Mouse (Mus musculus): ENCODE results near the gene Wdr24. TPM values are rescaled to one million over a fixed set of nuclear protein-coding genes. Genes with fewer than 3 reads are reported as not detected.

Gene Wdr24
- polyA plus RNA-seq, 1 experiment from 2014 or later = 25.4 TPM

GRCm38 (mm10) chr17:25834595-25835222 is 11.3 kb downstream of the Wdr24 start:
- Histone ChIP-seq H3K36me3 (peaks cover 21% of the 10 kb centered on the region), H3K9ac (peak overlapping the region; percentile 85), H3K9me3 (no peaks in the 10 kb centered on the region), H3K27me3 (replicated peaks) (no peaks in the 10 kb centered on the region), H3K4me1 (replicated peaks) (peaks cover 70% of the 10 kb centered on the region), H3K27ac (no peak overlapping the region; the same call in 1 of the 2 replicates), H3K4me2 (replicated peaks) (peak overlapping the region; percentile 91), H3K4me3 (replicated peaks) (peak overlapping the region; percentile 83)
- ATAC-seq = no peak
- WGBS = 77% methylated on average over 12 of the region's 12 CpGs

- WGBS = 93% methylated on average over 7 of the region's 7 CpGs
- Histone ChIP-seq H3K27ac (no peak overlapping the region), H3K4me1 (replicated peaks) (peaks cover 65% of the 10 kb centered on the region), H3K4me2 (replicated peaks) (peak overlapping the region; percentile 91), H3K4me3 (replicated peaks) (peak overlapping the region; percentile 83; the same call in 1 of the 2 replicates), H3K9ac (peak overlapping the region; percentile 85; the same call in 1 of the 2 replicates), H3K36me3 (peaks cover 21% of the 10 kb centered on the region), H3K9me3 (no peaks in the 10 kb centered on the region), H3K27me3 (replicated peaks) (no peaks in the 10 kb centered on the region)
- no peak for ATAC-seq
These were observed 11.9 kb downstream of the Wdr24 start for GRCm38 (mm10) chr17:25835301-25835700.

- no peak for ATAC-seq
- 91% methylated on average over 16 of the region's 16 CpGs for WGBS
These were observed 12.4 kb downstream of the Wdr24 start for GRCm38 (mm10) chr17:25835816-25836215.

GRCm38 (mm10) chr17:25836397-25837075 is 13.1 kb downstream of the Wdr24 start:
- Histone ChIP-seq H3K9me3 (no peaks in the 10 kb centered on the region), H3K27ac (peak overlapping the region; percentile 27; the same call in 1 of the 2 replicates), H3K9ac (peak overlapping the region; percentile 50), H3K4me2 (replicated peaks) (peak overlapping the region; percentile 91), H3K4me3 (replicated peaks) (peak overlapping the region; percentile 34), H3K4me1 (replicated peaks) (peaks cover 55% of the 10 kb centered on the region), H3K27me3 (replicated peaks) (no peaks in the 10 kb centered on the region), H3K36me3 (peaks cover 14% of the 10 kb centered on the region)
- no peak for ATAC-seq
- WGBS = 23% methylated on average over 23 of the region's 23 CpGs

More at GRCm38 (mm10) chr17:25835816-25836215, 12.4 kb downstream of the Wdr24 start:
- H3K27me3 ChIP-seq (replicated peaks) = no peaks in the 10 kb centered on the region
- no peaks in the 10 kb centered on the region for H3K9me3 ChIP-seq
- peaks cover 17% of the 10 kb centered on the region for H3K36me3 ChIP-seq
- no peak overlapping the region for H3K27ac ChIP-seq
- 0 out of 2 replicates have a peak overlapping the region, but pooled peaks have one; percentile 50 for H3K9ac ChIP-seq
- H3K4me3 ChIP-seq (replicated peaks) = no peak overlapping the region
- H3K4me2 ChIP-seq (replicated peaks) = peak overlapping the region; percentile 91; the same call in 1 of the 2 replicates
- peaks cover 62% of the 10 kb centered on the region for H3K4me1 ChIP-seq (replicated peaks)

GRCm38 (mm10) chr17:25837076-25837410 is 13.6 kb downstream of the Wdr24 start, which contains the start of gene Rhbdl1:
TSS of gene Rhbdl1 (minus strand) at chr17:25837295.
- H3K27ac ChIP-seq = peak within 1 kb of the TSS; percentile 27; the same call in 1 of the 2 replicates
- no peaks in the 10 kb centered on the region for H3K27me3 ChIP-seq (replicated peaks)
- peaks cover 17% of the 10 kb centered on the region for H3K36me3 ChIP-seq
- peak within 1 kb of the TSS; percentile 50 for H3K9ac ChIP-seq
- 0 out of 2 replicates have a peak, but pooled peaks have one; percentile 4 for ATAC-seq
- 1% methylated on average over 29 of the region's 29 CpGs for whole genome bisulfite sequencing
- H3K9me3 ChIP-seq = no peaks in the 10 kb centered on the region
- H3K4me1 ChIP-seq (replicated peaks) = peaks cover 50% of the 10 kb centered on the region
- H3K4me3 ChIP-seq (replicated peaks) = peak within 1 kb of the TSS; percentile 34
- H3K4me2 ChIP-seq (replicated peaks) = peak within 1 kb of the TSS; percentile 91

GRCm38 (mm10) chr17:25837533-25837932 is 14.1 kb downstream of the Wdr24 start:
- H3K4me2 ChIP-seq (replicated peaks) = peak overlapping the region; percentile 91
- H3K9ac ChIP-seq = no peak overlapping the region
- peaks cover 21% of the 10 kb centered on the region for H3K36me3 ChIP-seq
- H3K4me3 ChIP-seq (replicated peaks) = no peak overlapping the region
- peak overlapping the region; percentile 22; the same call in 1 of the 2 replicates for H3K27ac ChIP-seq
- WGBS = 50% methylated on average over 3 of the region's 3 CpGs
- ATAC-seq = no peak
- no peaks in the 10 kb centered on the region for H3K27me3 ChIP-seq (replicated peaks)
- no peaks in the 10 kb centered on the region for H3K9me3 ChIP-seq
- H3K4me1 ChIP-seq (replicated peaks) = peaks cover 52% of the 10 kb centered on the region

- ATAC-seq = no peak
- Histone ChIP-seq H3K9me3 (no peaks in the 10 kb centered on the region), H3K4me3 (replicated peaks) (no peak overlapping the region), H3K4me2 (replicated peaks) (no peak overlapping the region), H3K9ac (no peak overlapping the region), H3K4me1 (replicated peaks) (peaks cover 63% of the 10 kb centered on the region), H3K36me3 (peaks cover 21% of the 10 kb centered on the region), H3K27ac (no peak overlapping the region), H3K27me3 (replicated peaks) (no peaks in the 10 kb centered on the region)
- WGBS = 84% methylated on average over 4 of the region's 4 CpGs
These were observed 15.5 kb downstream of the Wdr24 start for GRCm38 (mm10) chr17:25838904-25839303.

- Histone ChIP-seq H3K27me3 (replicated peaks) (no peaks in the 10 kb centered on the region), H3K9me3 (no peaks in the 10 kb centered on the region), H3K4me3 (replicated peaks) (no peak overlapping the region), H3K27ac (no peak overlapping the region), H3K9ac (no peak overlapping the region), H3K4me1 (replicated peaks) (peaks cover 57% of the 10 kb centered on the region), H3K36me3 (peaks cover 21% of the 10 kb centered on the region), H3K4me2 (replicated peaks) (peak overlapping the region; percentile 14; the same call in 1 of the 2 replicates)
- 83% methylated on average over 14 of the region's 14 CpGs for WGBS
- peak; percentile 33; the same call in 1 of the 2 replicates for ATAC-seq
These were observed 16.2 kb downstream of the Wdr24 start for GRCm38 (mm10) chr17:25839455-25840235.

- Histone ChIP-seq H3K9ac (no peak overlapping the region), H3K4me1 (replicated peaks) (peaks cover 54% of the 10 kb centered on the region), H3K36me3 (peaks cover 21% of the 10 kb centered on the region), H3K4me2 (replicated peaks) (no peak overlapping the region), H3K27ac (no peak overlapping the region), H3K9me3 (no peaks in the 10 kb centered on the region), H3K4me3 (replicated peaks) (no peak overlapping the region), H3K27me3 (replicated peaks) (no peaks in the 10 kb centered on the region)
- WGBS = 96% methylated on average over 6 of the region's 6 CpGs
- no peak for ATAC-seq
These were observed 17.1 kb downstream of the Wdr24 start for GRCm38 (mm10) chr17:25840519-25840918.

- Histone ChIP-seq H3K27me3 (replicated peaks) (no peaks in the 10 kb centered on the region), H3K4me2 (replicated peaks) (no peak within 1 kb of the TSS), H3K36me3 (peaks cover 21% of the 10 kb centered on the region), H3K4me1 (replicated peaks) (peaks cover 47% of the 10 kb centered on the region), H3K9ac (no peak within 1 kb of the TSS), H3K4me3 (replicated peaks) (no peak within 1 kb of the TSS), H3K27ac (no peak within 1 kb of the TSS), H3K9me3 (no peaks in the 10 kb centered on the region)
- 93% methylated on average over 22 of the region's 22 CpGs for WGBS
- ATAC-seq = no peak
These were observed 17.9 kb downstream of the Wdr24 start, which contains the start of gene Gm20683 for GRCm38 (mm10) chr17:25841117-25841880. TSS of gene Gm20683 (minus strand) at chr17:25841763.

- ATAC-seq = no peak
- no peak overlapping the region for H3K4me3 ChIP-seq (replicated peaks)
- H3K9me3 ChIP-seq = no peaks in the 10 kb centered on the region
- WGBS = 83% methylated on average over 3 of the region's 3 CpGs
- H3K36me3 ChIP-seq = peaks cover 21% of the 10 kb centered on the region
- H3K27me3 ChIP-seq (replicated peaks) = no peaks in the 10 kb centered on the region
- H3K9ac ChIP-seq = no peak overlapping the region
- peaks cover 36% of the 10 kb centered on the region for H3K4me1 ChIP-seq (replicated peaks)
- no peak overlapping the region for H3K27ac ChIP-seq
- H3K4me2 ChIP-seq (replicated peaks) = no peak overlapping the region
These were observed 19.1 kb downstream of the Wdr24 start for GRCm38 (mm10) chr17:25842509-25842908.

Measured in intestine, embryonic 15.5 days (tissue).